Mouse (Mus musculus): ENCODE results near the gene Atg9b. TPM values are rescaled to one million over a fixed set of nuclear protein-coding genes. Genes with fewer than 3 reads are reported as not detected.
"Not testable (repeated sequence)": the region's sequence is repeated elsewhere in the genome, so short reads cannot be mapped to it uniquely, and the experiment has no call there.

The Atg9b gene
- polyA plus RNA-seq, 1 experiment from 2014 or later, result 0.75 TPM

DNA sequence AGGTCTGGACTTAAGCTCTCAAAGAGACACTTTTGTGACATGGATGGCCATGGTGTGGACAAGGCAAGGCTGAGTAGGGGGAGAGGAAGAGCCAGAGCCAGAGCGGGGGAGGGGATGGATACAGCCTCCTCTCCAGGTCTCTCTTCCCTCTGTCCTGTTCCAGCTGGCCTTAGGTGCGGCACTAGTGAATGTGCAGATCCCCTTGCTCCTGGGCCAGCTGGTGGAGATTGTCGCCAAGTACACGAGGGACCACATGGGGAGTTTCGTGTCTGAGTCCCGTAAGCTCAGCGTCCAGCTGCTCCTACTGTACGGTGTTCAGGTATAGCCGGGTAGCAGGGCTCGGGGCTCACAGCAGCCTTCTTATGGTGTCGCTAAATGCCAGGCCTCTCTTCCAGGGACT lies 8.4 kb upstream of the Atg9b start:
- Histone ChIP-seq H3K9me3 (ENCODE audit: control insufficient read depth, low read length) (no peaks in the 10 kb centered on the region), H3K4me2 (ENCODE audit: low read depth, low read length) (no peak overlapping the region), H3K36me3 (ENCODE audit: control insufficient read depth, insufficient read depth, low read length) (peaks cover 20% of the 10 kb centered on the region; the same call in 1 of the 2 replicates), H3K9ac (ENCODE audit: low read depth, low read length) (no peak overlapping the region), H3K27ac (replicated peaks; ENCODE audit: low read depth, low read length) (no peak overlapping the region), H3K4me1 (ENCODE audit: control insufficient read depth, insufficient read depth, low read length) (no peaks in the 10 kb centered on the region), H3K27me3 (replicated peaks; ENCODE audit: control insufficient read depth, insufficient read depth, low read length) (no peaks in the 10 kb centered on the region), H3K4me3 (ENCODE audit: low read depth, low read length) (no peak overlapping the region)
- ATAC-seq (ENCODE audit: low read depth), result no peak
- no peak for DNase-seq (ENCODE audit: low spot score)
- WGBS, result 74% methylated on average over 11 of the region's 11 CpGs

DNA sequence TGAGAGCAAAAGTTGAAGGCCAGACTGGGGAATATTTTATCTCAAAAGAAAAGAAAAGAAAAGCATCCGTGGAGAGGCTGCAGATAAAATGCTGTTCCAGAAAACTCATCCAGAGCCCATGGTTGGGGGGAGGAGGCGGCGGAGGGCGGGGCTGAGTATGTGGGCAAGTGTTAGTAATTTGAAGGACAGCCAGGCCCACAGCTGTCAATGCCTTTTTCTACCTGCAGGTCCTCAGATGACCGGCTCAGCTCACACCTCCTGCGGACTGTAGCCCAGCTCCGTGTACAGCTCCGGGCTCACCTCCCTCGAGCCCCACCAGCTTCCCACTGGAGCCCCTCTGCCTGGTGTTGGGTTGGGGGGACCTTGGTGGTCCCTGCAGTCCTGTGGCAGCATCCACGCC lies 7.7 kb upstream of the Atg9b start:
- 88% methylated on average over 9 of the region's 10 CpGs for WGBS
- no peak for ATAC-seq (ENCODE audit: low read depth)
- H3K4me2 ChIP-seq (ENCODE audit: low read depth, low read length), result no peak overlapping the region
- H3K27me3 ChIP-seq (replicated peaks; ENCODE audit: control insufficient read depth, insufficient read depth, low read length), result no peaks in the 10 kb centered on the region
- no peak for DNase-seq (ENCODE audit: low spot score)
- no peak overlapping the region for H3K9ac ChIP-seq (ENCODE audit: low read depth, low read length)
- H3K4me1 ChIP-seq (ENCODE audit: control insufficient read depth, insufficient read depth, low read length), result no peaks in the 10 kb centered on the region
- no peak overlapping the region for H3K4me3 ChIP-seq (ENCODE audit: low read depth, low read length)
- H3K27ac ChIP-seq (replicated peaks; ENCODE audit: low read depth, low read length), result no peak overlapping the region
- no peaks in the 10 kb centered on the region for H3K9me3 ChIP-seq (ENCODE audit: control insufficient read depth, low read length)
- peaks cover 20% of the 10 kb centered on the region; the same call in 1 of the 2 replicates for H3K36me3 ChIP-seq (ENCODE audit: control insufficient read depth, insufficient read depth, low read length)

DNA sequence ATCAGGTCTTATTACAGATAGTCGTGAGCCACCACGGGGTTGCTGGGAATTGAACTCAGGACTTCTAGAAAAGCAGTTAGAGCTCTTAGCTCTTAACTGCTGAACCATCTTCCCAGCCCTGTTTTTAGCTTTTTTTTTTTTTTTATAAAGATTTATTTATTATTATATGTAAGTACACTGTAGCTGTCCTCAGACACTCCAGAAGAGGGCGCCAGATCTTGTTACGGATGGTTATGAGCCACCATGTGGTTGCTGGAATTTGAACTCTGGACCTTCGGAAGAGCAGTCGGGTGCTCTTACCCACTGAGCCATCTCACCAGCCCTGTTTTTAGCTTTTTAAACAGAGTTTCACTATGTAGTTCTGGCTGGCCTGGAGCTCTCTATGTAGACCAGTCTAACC lies 4.3 kb upstream of the Atg9b start:
- not testable (repeated sequence) for H3K4me3 ChIP-seq (ENCODE audit: low read depth, low read length); H3K27ac ChIP-seq (replicated peaks; ENCODE audit: low read depth, low read length); H3K9ac ChIP-seq (ENCODE audit: low read depth, low read length); ATAC-seq (ENCODE audit: low read depth); H3K36me3 ChIP-seq (ENCODE audit: control insufficient read depth, insufficient read depth, low read length); H3K4me2 ChIP-seq (ENCODE audit: low read depth, low read length); H3K9me3 ChIP-seq (ENCODE audit: control insufficient read depth, low read length); H3K4me1 ChIP-seq (ENCODE audit: control insufficient read depth, insufficient read depth, low read length); H3K27me3 ChIP-seq (replicated peaks; ENCODE audit: control insufficient read depth, insufficient read depth, low read length); DNase-seq (ENCODE audit: low spot score)
- WGBS, result 86% methylated on average over 6 of the region's 6 CpGs

DNA sequence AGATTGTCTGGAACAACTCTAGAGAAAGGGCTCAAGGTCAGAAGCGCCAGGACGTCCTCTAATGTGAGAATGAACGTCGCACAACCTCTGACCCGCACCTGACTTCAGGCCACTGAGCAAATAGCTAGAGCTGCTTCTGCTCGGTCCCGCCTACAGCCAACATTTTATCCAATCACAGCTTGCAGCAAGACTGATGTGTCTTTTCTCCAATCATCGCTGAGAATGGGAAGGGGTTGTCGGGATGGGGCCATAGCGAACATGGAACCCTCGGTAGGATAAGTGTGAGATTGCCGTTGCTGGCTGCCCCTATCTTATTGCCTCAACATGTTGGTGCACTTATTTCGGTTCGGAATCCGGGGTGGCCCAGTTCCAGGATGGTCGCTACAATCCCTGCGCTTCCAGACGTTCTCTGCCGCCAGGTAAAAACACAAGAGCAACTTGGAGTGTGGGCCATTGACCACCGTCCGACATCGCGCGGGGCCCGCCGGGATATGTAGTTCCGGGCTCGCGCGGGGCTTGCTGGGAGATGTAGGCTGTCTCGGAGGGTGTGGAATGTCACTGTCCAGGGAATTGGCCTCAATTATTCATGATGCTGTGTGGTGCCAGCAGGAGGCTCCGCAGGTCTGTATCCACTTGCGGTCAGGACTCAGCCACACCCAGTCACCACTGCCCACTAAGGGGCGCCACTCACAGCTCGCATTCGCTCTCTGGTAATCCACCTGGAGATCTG lies 2.4 kb upstream of the Atg9b start:
- WGBS, result under 1% methylated on average over 36 of the region's 36 CpGs
- Histone ChIP-seq H3K36me3 (ENCODE audit: control insufficient read depth, insufficient read depth, low read length) (no peaks in the 10 kb centered on the region), H3K4me1 (ENCODE audit: control insufficient read depth, insufficient read depth, low read length) (no peaks in the 10 kb centered on the region), H3K9ac (ENCODE audit: low read depth, low read length) (peak overlapping the region; percentile 47), H3K27me3 (replicated peaks; ENCODE audit: control insufficient read depth, insufficient read depth, low read length) (0 out of 2 replicates have a peak, but pooled peaks cover 2% of the 10 kb centered on the region), H3K9me3 (ENCODE audit: control insufficient read depth, low read length) (no peaks in the 10 kb centered on the region), H3K27ac (replicated peaks; ENCODE audit: low read depth, low read length) (0 out of 2 replicates have a peak overlapping the region, but pooled peaks have one; percentile 35), H3K4me2 (ENCODE audit: low read depth, low read length) (peak overlapping the region; percentile 54), H3K4me3 (ENCODE audit: low read depth, low read length) (peak overlapping the region; percentile 51)
- peak; percentile 98 for ATAC-seq (ENCODE audit: low read depth)
- peak; percentile 97 for DNase-seq (ENCODE audit: low spot score)

DNA sequence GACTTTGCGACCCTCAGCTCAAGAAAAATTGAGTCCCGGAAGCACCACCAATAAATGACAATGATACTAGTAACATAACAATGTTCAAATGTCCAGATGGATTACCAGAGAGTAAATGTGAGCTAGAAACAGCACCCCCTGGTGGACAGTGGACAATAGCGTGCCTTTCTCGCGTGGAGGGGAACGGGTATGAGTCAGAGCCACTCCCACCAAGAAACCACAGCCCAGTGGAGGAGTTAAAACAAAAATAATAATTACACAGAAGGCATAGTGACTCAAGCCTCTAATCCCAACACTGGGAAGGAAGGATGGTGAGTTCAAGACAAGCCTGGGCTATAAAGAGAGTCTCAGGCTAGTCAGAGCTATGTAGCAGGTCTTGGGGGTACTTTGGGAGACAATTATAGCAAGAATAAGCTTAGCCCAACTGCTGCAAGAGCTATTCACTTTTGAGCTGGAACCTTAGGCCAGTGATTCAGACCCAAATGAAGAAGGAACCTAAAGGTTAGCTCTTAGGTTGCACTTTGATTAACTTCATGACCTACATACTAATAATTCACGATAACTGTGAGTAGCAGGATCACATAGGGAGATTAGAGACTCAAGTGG lies 1.6 kb upstream of the Atg9b start, which contains the start of gene Abcb8:
Gene Abcb8 (plus strand): TSS at position 272 of the 606 bp plus-strand sequence.
- peak; percentile 77 for DNase-seq (ENCODE audit: low spot score)
- 0 out of 2 replicates have a peak within 1 kb of the TSS, but pooled peaks have one; percentile 35 for H3K27ac ChIP-seq (replicated peaks; ENCODE audit: low read depth, low read length)
- H3K4me3 ChIP-seq (ENCODE audit: low read depth, low read length), result peak within 1 kb of the TSS; percentile 51
- WGBS, result 26% methylated on average over 7 of the region's 7 CpGs
- H3K36me3 ChIP-seq (ENCODE audit: control insufficient read depth, insufficient read depth, low read length), result no peaks in the 10 kb centered on the region
- H3K4me2 ChIP-seq (ENCODE audit: low read depth, low read length), result peak within 1 kb of the TSS; percentile 54
- no peaks in the 10 kb centered on the region for H3K4me1 ChIP-seq (ENCODE audit: control insufficient read depth, insufficient read depth, low read length)
- no peaks in the 10 kb centered on the region for H3K9me3 ChIP-seq (ENCODE audit: control insufficient read depth, low read length)
- peaks cover 11% of the 10 kb centered on the region for H3K27me3 ChIP-seq (replicated peaks; ENCODE audit: control insufficient read depth, insufficient read depth, low read length)
- ATAC-seq (ENCODE audit: low read depth), result no peak
- peak within 1 kb of the TSS; percentile 47 for H3K9ac ChIP-seq (ENCODE audit: low read depth, low read length)

DNA sequence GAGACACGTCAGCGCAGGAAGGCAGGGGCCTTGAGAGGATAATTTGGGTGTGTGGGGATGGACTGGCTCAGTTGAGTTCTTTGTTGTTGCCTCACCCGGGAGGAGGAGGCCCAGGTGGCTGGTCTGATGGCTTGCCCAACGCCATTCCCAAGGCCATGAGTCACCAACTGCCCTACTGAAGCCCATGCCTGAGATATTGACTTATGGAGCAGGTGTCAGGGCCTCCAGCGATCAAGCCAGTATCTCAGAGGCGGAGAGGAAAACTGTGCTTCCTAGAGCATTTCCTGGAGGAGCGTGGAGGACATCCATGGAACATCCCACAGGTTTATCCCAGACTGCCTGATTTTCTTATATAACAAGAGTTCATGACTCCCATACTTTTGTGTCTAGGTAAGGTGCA lies 781 bp upstream of the Atg9b start:
- Histone ChIP-seq H3K27me3 (replicated peaks; ENCODE audit: control insufficient read depth, insufficient read depth, low read length) (peaks cover 18% of the 10 kb centered on the region), H3K27ac (replicated peaks; ENCODE audit: low read depth, low read length) (no peak overlapping the region), H3K4me3 (ENCODE audit: low read depth, low read length) (no peak overlapping the region), H3K4me2 (ENCODE audit: low read depth, low read length) (no peak overlapping the region), H3K36me3 (ENCODE audit: control insufficient read depth, insufficient read depth, low read length) (no peaks in the 10 kb centered on the region), H3K4me1 (ENCODE audit: control insufficient read depth, insufficient read depth, low read length) (no peaks in the 10 kb centered on the region), H3K9ac (ENCODE audit: low read depth, low read length) (no peak overlapping the region), H3K9me3 (ENCODE audit: control insufficient read depth, low read length) (no peaks in the 10 kb centered on the region)
- DNase-seq (ENCODE audit: low spot score) (no peak), ATAC-seq (ENCODE audit: low read depth) (no peak)
- 80% methylated on average over 7 of the region's 7 CpGs for WGBS

DNA sequence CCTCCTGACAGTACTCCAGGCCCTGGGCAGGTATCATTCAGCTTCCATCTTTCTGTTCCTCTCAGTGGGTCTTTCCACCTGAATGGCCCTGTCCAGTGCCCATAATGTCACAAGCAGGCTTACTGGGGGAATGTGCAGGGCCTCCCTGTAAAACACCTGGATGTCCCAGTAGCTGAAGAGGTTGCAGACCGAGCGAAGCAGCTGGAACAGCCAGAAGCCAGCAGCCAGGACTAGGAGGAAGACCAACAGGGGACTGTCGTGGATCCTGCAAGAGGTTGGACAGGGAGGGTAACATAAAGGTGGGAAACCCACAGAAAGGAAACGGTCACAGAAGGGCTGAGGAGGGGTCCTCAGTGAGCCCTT lies 2.3 kb downstream of the Atg9b start:
- no peak for DNase-seq (ENCODE audit: low spot score)
- no peaks in the 10 kb centered on the region for H3K36me3 ChIP-seq (ENCODE audit: control insufficient read depth, insufficient read depth, low read length)
- 74% methylated on average over 4 of the region's 4 CpGs for WGBS
- H3K4me2 ChIP-seq (ENCODE audit: low read depth, low read length), result no peak overlapping the region
- H3K9me3 ChIP-seq (ENCODE audit: control insufficient read depth, low read length), result no peaks in the 10 kb centered on the region
- H3K4me3 ChIP-seq (ENCODE audit: low read depth, low read length), result no peak overlapping the region
- no peak overlapping the region for H3K27ac ChIP-seq (replicated peaks; ENCODE audit: low read depth, low read length)
- ATAC-seq (ENCODE audit: low read depth), result no peak
- peaks cover 5% of the 10 kb centered on the region; the same call in 1 of the 2 replicates for H3K4me1 ChIP-seq (ENCODE audit: control insufficient read depth, insufficient read depth, low read length)
- H3K9ac ChIP-seq (ENCODE audit: low read depth, low read length), result no peak overlapping the region
- peaks cover 42% of the 10 kb centered on the region for H3K27me3 ChIP-seq (replicated peaks; ENCODE audit: control insufficient read depth, insufficient read depth, low read length)

DNA sequence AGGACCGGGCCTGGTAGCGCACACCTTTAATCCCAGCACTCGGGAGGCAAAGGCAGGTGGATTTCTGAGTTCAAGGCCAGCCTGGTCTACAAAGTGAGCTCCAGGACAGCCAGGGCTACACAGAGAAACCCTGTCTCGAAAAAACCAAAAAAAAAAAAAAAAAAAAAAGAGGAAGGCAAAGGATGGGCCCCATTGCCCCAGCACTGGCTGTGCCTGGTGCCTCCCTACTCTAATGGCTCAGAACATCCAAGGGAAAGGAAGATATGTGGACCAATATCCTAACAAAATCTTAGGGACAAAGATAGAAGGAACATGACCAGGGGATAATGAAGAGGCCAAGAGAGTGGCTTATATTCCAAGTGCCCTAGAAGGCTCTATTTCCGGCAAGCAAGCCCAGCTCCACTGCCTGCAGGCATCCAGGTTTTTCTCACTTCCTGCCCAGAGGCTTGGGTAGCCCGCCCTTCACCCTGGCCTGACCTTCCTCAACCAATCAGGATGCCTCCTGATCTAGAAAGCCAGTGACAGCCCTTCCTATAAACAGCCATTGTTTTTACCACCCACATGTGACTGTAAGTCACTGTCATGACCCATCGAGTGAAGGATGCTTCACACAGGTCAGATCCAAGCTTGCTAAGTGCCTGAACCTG lies 2.8 kb downstream of the Atg9b start:
- H3K9me3 ChIP-seq (ENCODE audit: control insufficient read depth, low read length), result no peaks in the 10 kb centered on the region
- no peak overlapping the region for H3K27ac ChIP-seq (replicated peaks; ENCODE audit: low read depth, low read length)
- H3K9ac ChIP-seq (ENCODE audit: low read depth, low read length), result no peak overlapping the region
- peaks cover 42% of the 10 kb centered on the region for H3K27me3 ChIP-seq (replicated peaks; ENCODE audit: control insufficient read depth, insufficient read depth, low read length)
- no peak overlapping the region for H3K4me3 ChIP-seq (ENCODE audit: low read depth, low read length)
- no peak overlapping the region for H3K4me2 ChIP-seq (ENCODE audit: low read depth, low read length)
- peaks cover 7% of the 10 kb centered on the region for H3K4me1 ChIP-seq (ENCODE audit: control insufficient read depth, insufficient read depth, low read length)
- no peaks in the 10 kb centered on the region for H3K36me3 ChIP-seq (ENCODE audit: control insufficient read depth, insufficient read depth, low read length)
- 61% methylated on average over 6 of the region's 7 CpGs for WGBS
- peak; percentile 32 for DNase-seq (ENCODE audit: low spot score)
- no peak for ATAC-seq (ENCODE audit: low read depth)
